Mouse (Mus musculus) right cerebral cortex, adult 2 months (tissue): ENCODE data around the gene Olfr161.
"Not testable (repeated sequence)": the region's sequence is repeated elsewhere in the genome, so short reads cannot be mapped to it uniquely, and the experiment has no call there.

Experiments
- DNase-seq, 2 experiments: peaks; one replicate each; pipeline ENCODE4 v3.0.0; 2021 to 2022; ENCODE audit warnings: low spot score in 2 of 2

The Olfr161 gene

DNA sequence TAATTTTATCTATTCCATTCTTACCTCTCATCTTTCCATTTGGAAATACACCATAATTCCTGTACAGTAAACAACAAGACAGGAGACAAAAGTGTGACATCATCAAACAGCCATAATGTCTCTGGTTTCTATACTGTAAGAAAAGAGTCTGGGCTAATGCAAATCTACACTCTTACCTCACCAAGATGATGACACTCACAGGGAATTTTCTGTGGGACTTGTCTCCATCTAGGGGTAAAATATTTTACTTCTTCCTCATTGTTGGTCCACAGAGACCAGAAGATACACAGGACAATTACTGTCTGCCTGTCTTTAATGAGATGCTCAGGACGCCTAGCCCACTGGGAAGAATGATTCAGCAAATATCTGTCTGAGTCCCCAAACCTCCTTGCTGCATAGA lies at the start of gene Olfr161:
TSS of gene Olfr161 (plus strand) at position 352 of the 400 bp plus-strand sequence.
- DNase-seq = no peak

DNA sequence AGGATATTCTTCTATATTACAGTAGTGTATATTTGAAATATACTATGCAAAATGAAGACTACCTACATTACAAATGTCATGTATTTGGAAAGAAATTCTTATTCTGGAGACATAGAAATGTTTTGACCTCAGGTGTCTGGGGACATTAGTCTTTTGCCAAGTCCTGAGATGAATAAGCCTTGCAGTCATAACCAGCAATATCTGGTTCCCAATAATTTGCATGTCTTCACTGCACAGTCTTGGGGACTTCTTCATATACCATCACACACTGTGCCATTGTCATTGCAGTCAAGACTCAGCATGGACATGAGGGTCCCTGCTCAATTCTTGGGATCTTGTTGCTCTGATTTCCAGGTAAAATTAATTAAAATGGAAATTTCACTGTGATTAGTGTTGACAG lies 27.3 kb upstream of the Olfr161 start:
- no peak for DNase-seq

DNA sequence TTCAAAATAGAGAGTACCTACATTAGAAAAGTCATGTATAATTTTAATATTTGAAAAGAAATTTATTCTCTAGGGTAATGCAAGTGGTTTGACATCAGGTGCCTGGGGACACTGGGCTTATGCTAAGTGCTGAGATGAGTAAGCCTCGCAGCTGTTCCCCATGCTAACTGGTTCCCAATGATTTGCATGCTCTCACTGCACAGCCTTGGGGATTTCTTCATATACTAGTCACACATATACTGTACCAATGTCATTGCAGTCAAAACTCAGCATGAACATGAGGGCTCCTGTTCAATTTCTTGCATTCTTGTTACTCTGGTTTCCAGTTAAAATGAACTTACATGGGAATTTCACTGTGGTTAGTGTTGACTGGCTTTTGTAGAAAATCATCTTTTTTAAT lies 13.2 kb upstream of the Olfr161 start:
- DNase-seq = not testable (repeated sequence)

GRCm38 (mm10) chr16:3578227-3578848 lies 12.5 kb upstream of the Olfr161 start:
- DNase-seq = not testable (repeated sequence)

DNA sequence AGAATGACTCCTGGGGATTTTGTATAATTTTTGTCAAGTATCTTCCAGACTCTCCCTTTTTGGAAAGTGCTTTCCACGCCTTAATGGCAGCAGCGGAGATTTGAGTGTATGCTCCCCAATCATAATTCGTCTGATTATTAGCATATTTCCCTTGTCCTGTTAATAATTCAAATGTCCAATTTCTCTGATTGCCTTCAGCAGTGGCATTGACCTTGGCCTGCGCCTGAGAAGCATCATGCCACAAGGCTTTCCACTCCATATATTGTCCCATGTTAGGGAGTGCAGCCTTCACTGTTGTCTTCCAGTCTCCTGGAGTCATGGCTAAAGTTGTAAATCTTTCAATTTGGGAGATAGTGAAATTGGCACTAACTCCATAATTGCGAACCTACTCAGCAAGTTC lies 40.5 kb downstream of the Olfr161 start:
- not testable (repeated sequence) for DNase-seq

DNA sequence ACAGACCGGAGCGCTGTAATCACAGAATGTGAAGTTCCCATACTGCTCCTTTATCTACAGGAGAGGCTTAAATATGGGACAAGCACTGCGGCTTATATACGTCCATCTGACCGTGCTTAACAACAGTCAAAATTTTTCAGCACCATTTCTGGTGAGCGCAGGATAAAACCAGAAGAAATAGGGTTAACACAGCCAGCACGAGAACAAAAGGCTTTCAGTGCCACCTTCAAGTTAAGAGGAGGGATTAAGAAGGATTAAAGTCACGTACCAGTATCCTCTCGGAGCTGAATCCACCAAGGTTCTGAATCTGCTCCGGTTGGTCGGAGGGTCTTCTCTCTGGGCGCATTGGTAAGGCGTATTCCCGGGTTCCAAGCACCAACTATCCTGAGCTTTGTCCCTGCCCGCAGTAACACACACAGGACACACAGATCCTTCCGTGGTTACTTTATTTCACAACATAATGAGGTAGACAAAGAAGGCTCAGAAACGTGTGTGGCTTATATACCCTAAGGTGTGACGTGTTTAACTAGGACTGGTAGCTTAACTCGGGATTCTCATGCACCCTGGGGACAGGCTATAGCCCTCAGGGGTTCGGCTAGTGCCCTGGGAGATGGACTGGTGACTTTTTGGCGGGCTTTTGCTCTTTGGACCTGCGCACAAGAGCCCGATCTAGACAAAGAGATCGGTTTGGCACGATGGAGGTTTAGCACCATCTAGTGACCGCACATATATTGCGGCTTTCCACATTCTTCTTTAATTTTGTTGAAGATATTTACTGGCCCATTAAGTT lies 41.9 kb downstream of the Olfr161 start:
- DNase-seq = not testable (repeated sequence)
